Mouse (Mus musculus): ENCODE data around the gene Dnah6. TPM values are rescaled to one million over a fixed set of nuclear protein-coding genes. Genes with fewer than 3 reads are reported as not detected.

Gene Dnah6
- total RNA-seq, 2 experiments from 2014 or later, result 0.12 to 0.21 TPM

DNA sequence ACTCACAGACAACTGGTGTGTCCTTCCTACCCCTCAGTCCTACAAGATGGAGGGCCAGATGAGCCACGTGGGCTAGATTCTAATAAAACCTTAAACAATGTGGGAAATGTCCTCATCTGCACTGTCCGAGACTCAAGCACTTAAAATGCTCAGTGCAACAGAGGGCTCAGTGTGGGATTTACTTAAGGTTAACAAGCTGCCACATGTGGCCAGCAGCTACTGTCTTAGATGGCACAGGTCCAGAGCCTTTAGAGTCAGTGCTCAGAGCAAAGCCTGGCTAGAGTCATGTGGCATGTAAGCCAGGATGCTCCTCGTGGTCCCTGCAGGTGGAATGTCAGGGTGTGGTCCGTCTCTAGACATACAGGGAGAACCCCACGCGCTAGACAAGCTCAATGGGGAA, 194.6 kb downstream of the Dnah6 start:
- DNase-seq, result no peak

- DNase-seq, result peak; percentile 17
These were observed 201.4 kb downstream of the Dnah6 start for GRCm38 (mm10) chr6:73020061-73020460.

- DNase-seq, result peak; percentile 16
These were observed 202.6 kb downstream of the Dnah6 start for GRCm38 (mm10) chr6:73018725-73019280.

DNA sequence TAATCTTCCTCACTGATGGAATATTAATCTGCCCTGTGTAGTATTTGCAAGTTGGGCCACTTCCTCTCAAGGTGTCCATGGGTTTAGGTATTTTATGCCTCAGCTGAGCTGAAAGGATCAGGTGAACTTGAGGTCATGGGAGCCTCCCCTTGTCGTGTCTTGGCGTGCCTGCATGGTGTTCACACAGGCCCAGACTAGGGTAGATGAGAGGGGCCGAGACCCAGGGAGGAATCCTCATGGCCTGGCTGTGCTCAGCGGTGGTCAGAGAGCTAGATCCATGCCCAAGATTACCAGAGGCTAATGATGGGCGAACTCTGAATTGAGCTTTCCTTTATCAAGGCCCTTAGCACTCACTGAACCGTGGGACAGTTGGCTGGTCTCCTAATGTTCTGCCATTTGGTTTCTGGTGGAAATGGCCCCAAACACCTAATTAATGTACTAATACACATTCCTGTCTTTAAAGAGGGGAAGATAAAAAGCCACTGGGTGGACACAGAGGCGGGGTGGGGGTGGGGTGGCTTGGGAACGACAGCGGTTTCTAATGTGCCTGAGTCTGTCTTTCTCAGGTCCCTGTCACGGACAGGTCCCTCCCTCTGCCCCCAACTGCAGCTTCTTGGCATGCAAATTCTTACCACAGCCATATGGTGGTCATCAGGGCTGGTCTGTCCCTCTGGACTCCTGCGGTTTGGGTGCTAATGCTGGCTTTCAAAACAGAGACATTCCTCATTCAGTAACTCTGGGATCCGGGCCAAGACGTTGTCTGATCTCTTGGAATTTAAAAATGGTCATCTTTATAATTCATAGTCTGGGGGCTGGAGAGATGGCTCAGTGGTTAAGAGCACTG, 206.9 kb downstream of the Dnah6 start:
- DNase-seq, result peak; percentile 27

DNA sequence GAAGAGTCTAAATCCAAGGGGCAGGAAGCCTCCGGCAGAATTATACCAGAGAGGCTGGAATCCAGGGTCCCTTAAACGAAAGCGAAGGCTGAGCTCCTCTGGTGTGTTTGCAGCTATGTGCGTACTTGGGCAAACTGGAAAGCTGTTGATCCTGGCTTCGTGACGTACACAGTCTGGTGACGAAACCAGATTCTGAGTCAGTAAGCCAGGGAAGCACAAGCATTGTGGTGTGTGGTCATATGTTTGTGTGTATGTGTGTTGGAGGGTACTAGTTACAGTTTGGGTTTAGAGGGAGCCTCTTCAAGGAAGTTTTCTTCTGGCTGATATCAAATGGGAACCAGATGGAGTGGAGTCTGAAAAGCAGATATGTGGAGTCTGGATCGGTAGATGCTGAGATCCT, 208.5 kb downstream of the Dnah6 start:
- DNase-seq, result no peak

- peak; percentile 65 for DNase-seq
These were observed 209.6 kb downstream of the Dnah6 start for GRCm38 (mm10) chr6:73011827-73012226.

DNA sequence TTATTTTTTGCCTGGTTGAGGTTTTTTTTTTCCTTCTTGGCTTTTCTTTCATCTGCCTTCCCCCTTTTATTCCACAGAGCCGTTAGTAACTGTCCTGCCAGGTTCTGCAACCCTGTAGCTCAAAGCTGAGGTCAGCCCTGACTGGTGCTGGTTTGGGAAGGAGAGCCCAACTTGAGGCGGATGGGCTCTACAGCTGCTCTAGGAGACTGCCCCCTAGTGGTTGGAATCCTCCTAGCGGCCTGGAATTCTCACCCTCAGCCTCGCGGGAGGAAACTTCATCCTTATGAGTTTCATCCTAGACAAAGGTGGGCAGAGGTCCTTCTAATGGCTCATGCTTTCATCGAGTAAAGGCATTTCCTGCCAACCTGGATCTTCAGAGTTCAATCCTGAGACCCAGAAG, 211.4 kb downstream of the Dnah6 start:
- DNase-seq, result peak; percentile 82

- no peak for DNase-seq
These were observed 217.8 kb downstream of the Dnah6 start for GRCm38 (mm10) chr6:73003601-73004000.

DNA sequence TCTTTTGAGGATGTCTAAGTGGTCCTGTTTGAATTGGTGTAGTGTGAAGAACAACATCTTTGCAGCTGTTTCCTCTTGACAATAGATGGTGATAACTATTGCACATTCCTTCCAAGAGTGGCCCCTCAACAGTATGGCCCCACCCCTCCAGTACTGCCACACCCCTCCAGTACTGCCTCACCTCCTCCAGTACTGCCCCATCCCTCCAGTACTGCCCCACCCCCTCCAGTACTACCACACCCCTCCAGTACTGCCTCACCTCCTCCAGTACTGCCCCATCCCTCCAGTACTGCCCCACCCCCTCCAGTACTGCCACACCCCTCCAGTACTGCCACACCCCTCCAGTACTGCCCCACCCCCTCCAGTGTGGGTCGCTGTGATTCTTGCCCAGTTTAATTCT, 219.1 kb downstream of the Dnah6 start:
- DNase-seq, result no peak

- DNase-seq, result no peak
These were observed 222.6 kb downstream of the Dnah6 start for GRCm38 (mm10) chr6:72998809-72999208.

DNA sequence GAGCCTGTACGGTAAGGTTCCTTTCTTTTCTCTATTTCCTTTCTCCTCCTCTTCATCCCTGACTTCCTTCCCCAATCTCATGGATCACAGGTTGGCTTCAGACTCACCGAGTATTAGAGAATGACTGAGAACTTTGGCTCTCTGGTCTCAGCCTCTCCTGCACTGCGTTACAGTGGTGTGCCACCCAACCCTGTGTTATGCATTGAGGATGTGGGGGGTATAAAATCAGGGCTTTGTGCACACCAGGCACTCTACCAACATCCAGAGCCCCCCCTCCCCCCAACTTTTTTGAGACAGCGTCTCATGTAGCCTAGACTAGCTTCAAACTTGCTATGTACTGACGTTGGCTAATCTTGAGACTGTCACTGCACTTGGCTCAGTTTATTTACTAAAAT, 227.8 kb downstream of the Dnah6 start:
- no peak for DNase-seq

DNA sequence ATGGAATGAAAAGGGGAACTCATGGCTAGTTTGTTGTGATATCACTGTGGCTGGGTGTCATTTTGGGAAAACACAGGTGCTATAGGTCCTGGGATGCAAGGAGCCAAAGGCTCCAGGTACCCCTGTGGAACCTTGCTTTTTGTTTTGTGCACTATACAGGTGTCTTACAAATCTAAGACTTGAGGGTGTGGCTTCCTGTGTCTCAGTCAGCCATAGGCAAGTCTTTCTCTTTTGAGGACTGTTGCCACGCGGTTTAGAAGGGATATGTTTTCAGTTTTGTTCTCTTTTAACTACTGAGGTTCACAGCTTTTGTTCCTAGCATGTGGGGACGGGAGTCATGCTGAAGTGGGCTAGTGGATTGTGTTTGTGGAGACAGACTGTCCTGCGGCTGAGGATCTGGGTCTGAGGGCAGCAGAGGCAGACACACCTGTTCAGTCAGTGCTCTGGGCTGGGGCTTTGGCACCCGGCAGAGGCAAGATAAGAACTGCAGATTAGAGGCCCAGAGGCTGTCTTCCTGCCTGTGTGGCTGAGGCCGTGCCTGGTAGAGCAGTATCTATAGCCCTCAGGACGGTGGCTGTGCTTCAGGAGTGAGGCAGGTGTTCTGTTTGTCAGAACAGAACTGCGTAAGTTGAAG, 228.3 kb downstream of the Dnah6 start:
- DNase-seq, result no peak

DNA sequence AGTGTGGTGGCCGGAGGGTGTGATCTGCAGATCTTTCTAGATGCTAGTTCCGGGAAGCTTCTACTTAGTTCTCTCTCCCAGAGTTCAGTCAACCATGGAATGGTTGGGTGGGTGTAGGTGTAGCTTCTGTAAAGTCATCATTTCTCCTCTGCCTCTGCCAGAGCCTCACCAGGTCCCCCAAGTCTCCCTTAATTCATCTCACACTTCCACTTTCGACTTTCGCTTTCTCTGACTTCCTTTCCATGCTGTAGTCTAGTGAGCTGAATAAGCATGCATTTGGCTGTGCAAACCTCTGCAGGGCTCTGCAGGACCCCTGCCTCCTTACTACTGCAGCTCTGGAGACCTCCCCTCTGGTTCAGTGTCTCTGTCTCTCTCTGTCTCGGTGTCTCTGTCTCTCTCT, 231.2 kb downstream of the Dnah6 start:
- no peak for DNase-seq

DNA sequence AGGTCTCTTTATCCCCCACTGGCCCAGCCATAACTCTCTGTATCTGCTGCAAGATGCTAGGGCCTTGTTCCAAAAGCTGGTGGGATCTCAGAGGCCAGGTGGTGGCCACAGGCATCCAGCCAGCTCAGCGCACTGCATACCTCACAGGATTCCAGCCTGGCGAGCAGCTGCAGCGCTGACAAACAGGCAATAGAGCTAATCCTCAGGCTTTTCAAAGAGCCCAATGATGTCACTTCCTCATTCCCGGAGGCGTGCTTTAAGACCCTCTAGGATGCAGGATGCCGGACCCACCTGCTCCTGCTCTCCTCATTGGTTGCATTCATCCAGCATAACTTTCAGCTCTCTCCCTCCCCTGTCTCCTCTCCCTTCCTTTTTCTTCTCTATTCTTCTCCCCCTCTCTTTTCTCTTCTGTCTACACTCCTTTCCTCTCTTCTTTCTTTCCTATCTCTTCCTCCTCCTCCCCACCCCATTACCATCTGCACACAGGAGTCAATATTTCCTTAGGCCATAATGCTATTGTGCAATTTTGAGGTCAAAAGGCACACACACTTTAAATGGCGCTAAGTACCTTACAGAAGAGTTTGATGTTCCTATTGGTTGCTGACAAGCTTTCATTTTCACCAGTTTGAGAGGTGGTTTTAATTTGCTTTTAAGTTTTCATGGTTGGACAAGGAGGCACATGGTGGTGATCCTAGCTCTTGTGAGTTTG, 232.3 kb downstream of the Dnah6 start:
- no peak for DNase-seq

- DNase-seq, result no peak
These were observed 238.9 kb downstream of the Dnah6 start for GRCm38 (mm10) chr6:72982506-72982905.

DNA sequence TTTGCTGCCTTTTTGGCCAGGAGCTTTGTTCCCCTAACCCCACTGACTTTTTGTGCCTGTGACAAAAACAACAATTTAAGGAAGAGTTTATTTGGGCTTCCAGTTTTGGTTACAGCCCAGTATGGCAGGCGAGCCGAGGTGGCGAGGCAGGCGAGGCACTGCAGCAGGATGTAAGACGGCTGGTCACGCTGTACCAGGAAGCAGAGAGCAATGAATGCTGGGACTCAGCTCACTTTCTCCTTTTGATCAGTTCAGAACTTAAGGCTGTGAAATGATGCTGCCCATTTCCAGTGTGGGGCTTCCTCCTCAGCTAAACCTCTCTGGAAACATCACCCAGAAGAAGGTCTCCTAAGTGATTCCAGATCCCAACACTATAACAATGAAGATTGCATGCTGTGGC, 239.6 kb downstream of the Dnah6 start:
- DNase-seq, result no peak

DNA sequence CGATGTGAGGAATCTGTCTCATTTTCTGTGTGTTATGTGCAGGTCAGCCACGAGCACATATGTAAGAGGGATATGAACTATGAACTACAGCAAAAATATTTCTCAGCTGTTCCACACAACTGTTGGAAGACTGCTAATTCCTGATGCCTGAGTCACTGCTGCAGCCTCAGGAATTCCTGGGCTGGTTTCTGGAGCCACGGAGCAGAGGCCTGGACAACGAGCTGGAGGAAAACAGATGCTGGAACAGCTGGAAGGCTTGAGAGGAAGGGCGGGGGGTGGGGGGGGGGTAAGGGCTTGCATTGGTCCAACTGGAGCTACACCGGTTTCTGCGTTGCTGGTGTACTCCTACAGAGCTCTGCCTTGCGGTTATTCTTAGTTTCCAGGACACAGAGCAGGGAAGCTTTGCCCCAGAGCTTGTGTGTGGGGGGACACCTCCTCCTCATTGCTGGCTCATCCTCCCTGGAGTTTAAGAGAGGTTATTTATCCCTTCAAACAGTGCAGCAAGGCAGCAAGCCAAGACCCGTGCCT, 240.3 kb downstream of the Dnah6 start:
- peak; percentile 43 for DNase-seq

GRCm38 (mm10) chr6:72976866-72977265, 244.6 kb downstream of the Dnah6 start:
- DNase-seq, result no peak

DNA sequence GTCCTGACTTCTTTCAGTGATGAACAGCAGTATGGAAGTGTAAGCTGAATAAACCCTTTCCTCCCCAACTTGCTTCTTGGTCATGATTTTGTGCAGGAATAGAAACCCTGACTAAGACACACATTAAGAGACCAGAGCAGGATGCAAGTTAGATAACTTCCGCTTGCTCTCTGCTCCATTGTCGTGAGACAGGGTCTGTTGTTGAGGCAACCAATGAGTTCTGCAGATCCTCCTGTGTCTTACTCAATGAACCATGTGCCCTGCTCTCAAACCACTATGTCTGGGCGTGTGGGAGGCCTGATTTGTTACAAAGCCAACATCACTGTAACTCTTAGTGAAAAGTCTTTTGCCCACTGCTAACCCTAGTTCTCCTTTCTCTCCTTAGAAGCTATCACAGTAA, 250.4 kb downstream of the Dnah6 start:
- no peak for DNase-seq

GRCm38 (mm10) chr6:72969787-72970186, 251.7 kb downstream of the Dnah6 start:
- DNase-seq, result no peak

Measured in adrenal gland, postnatal 10 days (tissue).